Mouse (Mus musculus) testis, adult 10 weeks (tissue): ENCODE measurements around the gene Kif1c. TPM values are rescaled to one million over a fixed set of nuclear protein-coding genes. Genes with fewer than 3 reads are reported as not detected.

ENCODE experiments used
- polyA plus RNA-seq: library from polyadenylated mRNA; stranded (reverse); fragments of 350-450 nt; fragmentation: Illumina TruSeq; extraction: RNeasy Lipid Tissue Mini Kit (QIAGEN cat#74804); gene quantifications from one replicate; pipeline ENCODE4 v1.2.3, GENCODE M21; 2014; ENCODE audit warnings: low read depth, low replicate concordance

The Kif1c gene
- polyA plus RNA-seq: 1.5 TPM

DNA sequence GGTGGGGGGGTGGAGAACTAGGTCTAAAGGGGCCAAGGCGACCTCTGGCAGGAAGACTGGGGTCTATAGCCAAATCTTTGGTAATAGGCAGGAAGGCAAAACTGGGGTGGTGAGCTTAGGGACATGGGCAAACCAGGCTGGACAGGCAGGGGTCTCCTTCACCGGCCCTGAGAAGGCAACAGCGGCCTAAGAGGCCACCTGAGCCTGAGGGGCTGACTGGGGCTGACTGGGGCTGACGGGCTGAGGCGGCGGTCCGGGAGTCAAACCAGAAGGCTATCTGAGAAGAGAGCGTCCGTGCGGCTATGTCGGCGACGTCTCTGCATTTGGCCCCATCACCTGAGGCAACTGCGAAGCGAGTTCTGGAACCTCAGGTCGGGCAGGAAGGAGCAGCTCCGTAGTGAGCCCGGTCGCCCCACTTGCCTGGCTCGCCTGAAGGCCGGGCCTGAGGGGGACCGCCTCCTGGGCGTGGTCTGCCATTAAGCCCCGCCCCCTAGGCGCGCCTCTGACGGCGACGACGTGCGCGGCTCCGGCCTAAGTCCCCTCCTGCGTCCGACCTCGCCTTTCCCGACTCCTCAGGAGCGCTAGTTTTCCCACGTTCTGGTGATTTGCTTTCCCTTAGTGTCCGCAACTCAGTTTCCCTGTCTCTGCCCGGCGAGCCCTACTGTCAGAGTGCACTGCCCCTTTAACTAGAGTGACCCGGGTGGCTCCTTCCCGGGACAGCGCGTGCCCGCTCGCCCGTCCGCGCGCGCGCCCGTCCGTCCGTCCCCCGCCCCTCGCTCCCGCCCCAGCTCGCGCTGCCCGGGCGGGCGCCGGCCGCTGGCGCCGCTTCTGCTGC lies at the start of gene Kif1c, which contains the start of gene Inca1:
TSS of gene Kif1c (plus strand) at position 827 of the 835 bp plus-strand sequence.
TSS of gene Inca1 (minus strand) at position 434 of the 835 bp plus-strand sequence.

DNA sequence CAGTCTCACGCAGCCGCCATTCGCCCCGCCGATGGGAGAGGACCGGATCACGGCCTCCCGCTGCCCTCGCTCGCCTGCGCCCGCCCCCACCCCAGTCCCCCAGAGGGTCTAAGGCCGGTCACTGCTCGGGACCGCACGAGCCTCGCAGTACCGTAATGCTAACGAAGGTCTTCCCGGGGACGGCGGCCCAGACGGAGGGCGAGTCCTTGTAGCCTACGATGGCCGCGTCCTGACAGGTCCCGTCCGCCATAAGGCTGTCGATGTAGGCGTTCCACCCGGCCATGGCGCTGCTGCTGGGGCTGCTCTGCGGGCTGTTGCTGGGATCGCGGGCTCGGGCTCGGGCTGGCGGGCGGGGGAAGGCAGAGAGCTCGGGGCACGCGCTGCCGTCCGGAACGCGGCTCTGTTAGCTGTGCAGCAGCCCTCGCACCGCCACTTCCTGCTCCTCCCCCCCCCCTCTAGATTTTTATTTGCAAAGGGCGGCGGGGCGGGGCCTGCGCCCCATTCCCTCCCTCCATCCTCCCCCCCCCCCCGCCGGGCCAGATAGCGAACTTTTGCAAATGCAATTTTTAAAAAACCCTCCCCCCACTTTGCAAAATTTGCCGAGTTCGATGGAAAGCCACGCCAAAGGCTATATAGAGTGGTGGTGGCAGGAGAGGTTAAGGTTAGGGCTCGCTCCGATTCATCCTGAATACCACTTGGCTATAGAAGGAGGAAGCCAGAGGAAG lies 46.0 kb upstream of the Kif1c start, which contains the start of gene Pfn1:
TSS of gene Pfn1 (minus strand) at position 447 of the 725 bp plus-strand sequence.

DNA sequence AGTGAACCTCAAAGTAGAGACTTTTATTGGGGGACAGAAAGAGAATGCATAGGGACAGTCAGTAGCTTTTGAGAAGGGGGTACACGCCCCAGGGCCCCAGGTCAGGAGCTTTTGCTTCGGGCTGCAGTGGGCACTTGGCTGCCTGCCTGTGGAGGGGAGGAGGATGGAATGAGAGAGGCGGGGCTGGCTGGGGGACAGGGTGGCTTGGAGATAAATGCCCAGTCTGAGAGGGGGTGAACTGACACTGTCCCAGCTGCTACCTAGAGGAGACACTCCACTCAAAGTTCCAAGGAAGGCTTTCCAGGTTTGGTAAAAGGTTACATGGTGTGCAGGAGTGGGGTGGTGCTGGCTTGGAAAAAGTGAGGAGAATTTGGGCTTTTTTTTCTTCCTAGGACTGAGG lies 43.4 kb upstream of the Kif1c start, which contains the start of gene Eno3:
TSS of gene Eno3 (plus strand) at position 239 of the 400 bp plus-strand sequence.

DNA sequence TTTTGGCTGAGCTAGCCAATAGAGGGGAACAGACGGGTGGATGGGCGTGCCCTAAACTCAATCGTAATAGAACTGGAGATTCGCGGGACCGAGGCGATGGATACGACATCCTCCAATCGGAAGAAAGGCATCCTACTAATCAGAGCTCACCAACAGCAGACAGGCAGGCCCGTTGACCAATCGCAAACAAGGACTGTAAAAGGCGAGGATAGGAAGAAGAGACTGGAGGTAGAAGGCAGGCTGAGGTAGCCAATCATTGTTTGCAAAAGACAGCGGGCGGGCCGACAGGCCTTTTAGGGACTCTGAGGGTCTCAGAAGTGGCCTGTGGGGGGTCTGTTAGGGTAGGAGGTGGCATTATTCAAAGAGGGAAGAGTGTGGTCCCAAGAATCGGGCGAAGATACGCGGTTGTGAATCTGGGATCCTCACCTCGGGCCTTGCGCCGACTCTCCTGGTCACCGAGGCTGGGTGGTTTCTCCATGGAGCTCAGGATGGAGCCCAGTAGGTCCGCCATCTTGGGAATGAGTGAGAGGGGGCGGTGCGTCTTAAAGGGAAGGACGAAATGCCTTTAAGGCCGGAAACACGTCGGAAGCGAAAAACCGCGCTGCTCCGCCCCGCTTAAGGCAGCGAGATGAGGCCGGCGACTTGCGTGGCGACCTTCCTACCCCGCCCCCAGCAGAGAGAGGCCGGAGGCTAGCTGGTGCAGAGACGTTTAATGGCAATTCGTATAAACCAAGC lies 31.4 kb upstream of the Kif1c start, which contains the start of gene Spag7:
TSS of gene Spag7 (minus strand) at position 646 of the 735 bp plus-strand sequence.

DNA sequence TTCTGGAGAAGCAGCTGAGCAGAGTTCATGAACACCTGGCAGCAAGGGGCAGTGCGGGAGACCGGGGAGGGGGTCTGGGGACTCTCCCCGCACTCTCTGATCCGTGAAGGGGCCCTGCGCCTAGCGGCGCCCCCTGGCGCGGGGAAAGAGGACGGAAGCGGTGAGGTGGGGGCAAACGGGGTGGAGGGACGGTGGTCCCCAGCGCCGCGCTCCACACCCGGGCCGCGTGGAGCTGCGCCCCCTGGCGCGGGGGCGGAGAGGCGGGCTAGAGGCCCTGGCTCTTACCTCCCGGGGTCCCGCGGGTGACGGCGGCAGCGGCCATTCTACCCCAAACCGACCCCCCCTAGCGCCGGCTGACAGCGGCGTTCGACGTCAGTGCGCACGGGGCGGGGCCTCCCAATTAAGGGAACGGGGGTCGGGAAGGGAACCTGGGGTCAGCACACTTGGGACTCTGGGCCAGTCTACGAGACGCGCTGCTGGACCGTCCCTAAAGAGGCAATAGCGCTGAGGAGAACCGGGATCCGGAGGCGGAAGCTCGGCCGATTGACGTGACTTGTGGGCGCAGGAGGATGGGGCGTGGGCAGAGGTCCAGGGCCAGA lies 12.6 kb upstream of the Kif1c start, which contains the start of gene Camta2:
TSS of gene Camta2 (minus strand) at position 505 of the 599 bp plus-strand sequence.

DNA sequence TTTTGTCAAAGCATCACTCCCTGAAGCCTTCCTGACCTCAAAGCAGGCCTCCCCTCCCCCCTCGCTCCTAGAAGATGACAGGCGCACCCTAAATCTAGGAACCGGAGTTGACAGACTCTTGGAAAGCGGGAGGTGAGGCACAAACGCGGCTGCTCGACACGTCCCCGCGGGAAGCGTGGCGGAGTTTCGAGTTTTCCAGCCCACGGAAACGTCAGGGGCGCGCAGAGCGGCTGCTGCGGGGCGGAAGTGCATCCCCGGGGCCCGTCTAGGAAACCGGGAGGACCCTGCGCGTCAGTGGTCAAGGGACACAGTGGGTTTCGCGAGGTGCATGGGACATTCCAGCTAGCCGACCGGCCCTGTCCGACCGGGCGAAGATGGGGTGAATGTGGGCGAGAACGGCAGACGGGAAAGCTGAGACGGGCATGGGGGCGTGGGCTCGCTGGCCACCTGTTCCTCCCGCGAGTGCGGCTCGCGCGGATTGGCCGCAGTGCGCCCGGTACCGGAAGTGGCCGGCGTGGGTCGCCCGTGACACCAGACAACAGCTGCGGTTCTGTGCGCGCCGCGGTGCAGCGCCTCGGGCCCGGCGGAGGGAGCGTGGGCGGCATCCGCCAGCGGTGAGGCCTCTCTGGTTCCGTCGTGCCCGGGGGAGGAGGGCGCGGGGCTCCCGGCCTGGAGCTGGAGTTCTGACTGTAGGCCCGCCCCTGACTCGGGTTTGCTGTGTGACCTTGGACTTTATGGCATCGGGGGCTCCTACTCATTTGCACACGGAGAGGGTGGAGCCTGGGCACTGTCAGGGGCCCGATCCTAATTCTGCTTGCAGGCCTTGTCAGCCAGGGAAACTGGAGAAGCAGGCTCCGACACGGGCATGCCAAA lies 63.8 kb downstream of the Kif1c start, which contains the start of gene Zfp3:
TSS of gene Zfp3 (plus strand) at position 274 of the 873 bp plus-strand sequence.

Other genes starting within 250 kb of the Kif1c start
- 4.8 TPM for gene Med11, start 248.6 kb upstream of the Kif1c start, polyA plus RNA-seq
- gene Zmynd15, start 241.1 kb upstream of the Kif1c start, polyA plus RNA-seq: 18.1 TPM
- gene Cxcl16, start 240.6 kb upstream of the Kif1c start, polyA plus RNA-seq: 2.3 TPM
- gene Tm4sf5, start 195.3 kb upstream of the Kif1c start, polyA plus RNA-seq: 0.35 TPM
- gene Vmo1, start 185.9 kb upstream of the Kif1c start, polyA plus RNA-seq: not detected
- gene Gltpd2, start 181.4 kb upstream of the Kif1c start, polyA plus RNA-seq: not detected
- 20.1 TPM for gene Psmb6, start 175.2 kb upstream of the Kif1c start, polyA plus RNA-seq
- not detected for gene Gm40193, start 167.6 kb upstream of the Kif1c start, polyA plus RNA-seq
- 0.11 TPM for gene Pld2, start 160.5 kb upstream of the Kif1c start, polyA plus RNA-seq
- 1.7 TPM for gene Mink1, start 137.7 kb upstream of the Kif1c start, polyA plus RNA-seq
- 5.3 TPM for gene 4930544D05Rik, start 84.7 kb upstream of the Kif1c start, polyA plus RNA-seq
- gene Chrne, start 81.3 kb upstream of the Kif1c start, polyA plus RNA-seq: 5.3 TPM
- not detected for gene Gp1ba, start 61.4 kb upstream of the Kif1c start, polyA plus RNA-seq
- 35.2 TPM for gene Rnf167, start 53.3 kb upstream of the Kif1c start, polyA plus RNA-seq
- gene Slc25a11, start 53.1 kb upstream of the Kif1c start, polyA plus RNA-seq: 6.2 TPM
- 33.1 TPM for gene Pfn1, start 45.9 kb upstream of the Kif1c start, polyA plus RNA-seq
- gene Eno3, start 43.3 kb upstream of the Kif1c start, polyA plus RNA-seq: 12.7 TPM
- 22.5 TPM for gene Spag7, start 31.1 kb upstream of the Kif1c start, polyA plus RNA-seq
- 0.31 TPM for gene Camta2, start 12.4 kb upstream of the Kif1c start, polyA plus RNA-seq
- 10.2 TPM for gene Inca1, start 393 bp upstream of the Kif1c start, polyA plus RNA-seq
- 2.9 TPM for gene Zfp3, start 63.7 kb downstream of the Kif1c start, polyA plus RNA-seq
- gene Scimp, start 112.0 kb downstream of the Kif1c start, polyA plus RNA-seq: not detected
- 44.8 TPM for gene Rabep1, start 144.2 kb downstream of the Kif1c start, polyA plus RNA-seq